Mouse (Mus musculus) liver, embryonic 14.5 days (tissue): ENCODE data around the gene Selenom. TPM values are rescaled to one million over a fixed set of nuclear protein-coding genes. Genes with fewer than 3 reads are reported as not detected.

ENCODE experiments used
- ATAC-seq: fragments of 200-750 bp; cut with Nextera tagmentation; 2 replicates; pipeline ENCODE4 v1.8.0; 2017; ENCODE audit warnings: moderate number of reproducible peaks, mild to moderate bottlenecking, moderate library complexity; ENCODE audit not compliant: insufficient read depth
- DNase-seq, 3 experiments: peaks; one replicate each; pipeline ENCODE4 v3.0.0-alpha.2; 2012 to 2013; ENCODE audit warnings: low read depth in 3 of 3, low spot score in 3 of 3
- H3K27ac ChIP-seq: fragments of 300-500 bp; sonication (generic); 2 replicates; pipeline ENCODE4 v1.5.1; 2014; ENCODE audit warnings: moderate library complexity, mild to moderate bottlenecking, control low read depth, inconsistent platforms
- H3K27me3 ChIP-seq: fragments of 300-500 bp; sonication (generic); 2 replicates; pipeline ENCODE4 v1.6.1; 2014; ENCODE audit warnings: mild to moderate bottlenecking, low read length, moderate library complexity; ENCODE audit not compliant: control insufficient read depth, insufficient read depth
- H3K36me3 ChIP-seq: fragments of 300-500 bp; sonication (generic); replicated peaks from 2 replicates; pipeline ENCODE4 v1.6.1; 2014; ENCODE audit warnings: low read depth; ENCODE audit not compliant: control insufficient read depth, insufficient read depth
- H3K4me1 ChIP-seq, 2 experiments: fragments of 200-500 bp in 1 of 2; fragments of 300-500 bp in 1 of 2; sonication (generic) in 1 of 2; replicated peaks; 2 replicates each; pipeline ENCODE4 v1.6.1; 2012 to 2014; ENCODE audit warnings: antibody characterized with exemption in 1 of 2, inconsistent platforms in 1 of 2, low read length in 1 of 2; ENCODE audit not compliant: control insufficient read depth in 2 of 2, insufficient read depth in 2 of 2
- H3K4me2 ChIP-seq: fragments of 300-500 bp; sonication (generic); 2 replicates; pipeline ENCODE4 v1.6.1; 2014; ENCODE audit warnings: low read depth, mild to moderate bottlenecking, control low read depth, moderate library complexity
- H3K4me3 ChIP-seq, 2 experiments: fragments of 200-500 bp in 1 of 2; fragments of 300-500 bp in 1 of 2; sonication (generic) in 1 of 2; 2 replicates each; pipeline ENCODE4 v1.5.1; 2012 to 2014; ENCODE audit warnings: low read depth in 2 of 2, low read length in 2 of 2, mild to moderate bottlenecking in 2 of 2, control low read depth in 1 of 2, inconsistent platforms in 1 of 2, moderate library complexity in 1 of 2; ENCODE audit not compliant: insufficient read depth in 1 of 2
- H3K9ac ChIP-seq: fragments of 300-500 bp; sonication (generic); replicated peaks from 2 replicates; pipeline ENCODE4 v1.6.1; 2014; ENCODE audit warnings: mild to moderate bottlenecking, control low read depth, moderate library complexity
- H3K9me3 ChIP-seq: fragments of 300-500 bp; sonication (generic); 2 replicates; pipeline ENCODE4 v1.6.1; 2016; ENCODE audit warnings: low read length, mixed read lengths; ENCODE audit not compliant: control insufficient read depth
- CTCF ChIP-seq: IDR thresholded peaks from 2 replicates; pipeline ENCODE4 v1.5.1; 2016; ENCODE audit warnings: antibody characterized with exemption, low read depth, control low read depth
- EP300 ChIP-seq: IDR thresholded peaks from 2 replicates; pipeline ENCODE4 v1.6.1; 2016; ENCODE audit warnings: antibody characterized with exemption, low read depth
- WGBS: fragments of 180-500 bp; shearing (Covaris S2); extraction: QIAGEN DNeasy Blood & Tissue Kit; methylation state at CpG from one replicate; pipeline ENCODE4 v1.1.7; 2014; ENCODE audit not compliant: insufficient replicate concordance; 5-methylcytosine and 5-hydroxymethylcytosine counted together
- polyA plus RNA-seq, 2 experiments: library from polyadenylated mRNA; depleted of rRNA in 1 of 2; stranded (reverse) in 1 of 2; unstranded in 1 of 2; fragments of >200 nt; fragmentation: Nextera tagmentation in 1 of 2; extraction: Ambion mirVana in 1 of 2; gene quantifications; 2 replicates each; pipeline versions ENCODE4 v1.2.1 to v1.2.3; 2012 to 2014

Selenom gene
- polyA plus RNA-seq, 2 experiments, result 8.5 to 10.3 TPM

GRCm38 (mm10) chr11:3526207-3526606 lies 11.7 kb downstream of the Selenom start:
- H3K9ac ChIP-seq, result no peak overlapping the region
- no peaks in the 10 kb centered on the region for H3K4me1 ChIP-seq
- ATAC-seq (no peak), DNase-seq (no peak)
- 80% methylated on average over 9 of the region's 9 CpGs for WGBS
- H3K4me3 ChIP-seq, result no peak overlapping the region
- H3K36me3 ChIP-seq, result no peaks in the 10 kb centered on the region
- TF ChIP-seq CTCF (no peak), EP300 (no peak)
- H3K27me3 ChIP-seq, result no peaks in the 10 kb centered on the region
- H3K4me2 ChIP-seq, result no peak overlapping the region
- no peaks in the 10 kb centered on the region for H3K9me3 ChIP-seq
- no peak overlapping the region for H3K27ac ChIP-seq

DNA sequence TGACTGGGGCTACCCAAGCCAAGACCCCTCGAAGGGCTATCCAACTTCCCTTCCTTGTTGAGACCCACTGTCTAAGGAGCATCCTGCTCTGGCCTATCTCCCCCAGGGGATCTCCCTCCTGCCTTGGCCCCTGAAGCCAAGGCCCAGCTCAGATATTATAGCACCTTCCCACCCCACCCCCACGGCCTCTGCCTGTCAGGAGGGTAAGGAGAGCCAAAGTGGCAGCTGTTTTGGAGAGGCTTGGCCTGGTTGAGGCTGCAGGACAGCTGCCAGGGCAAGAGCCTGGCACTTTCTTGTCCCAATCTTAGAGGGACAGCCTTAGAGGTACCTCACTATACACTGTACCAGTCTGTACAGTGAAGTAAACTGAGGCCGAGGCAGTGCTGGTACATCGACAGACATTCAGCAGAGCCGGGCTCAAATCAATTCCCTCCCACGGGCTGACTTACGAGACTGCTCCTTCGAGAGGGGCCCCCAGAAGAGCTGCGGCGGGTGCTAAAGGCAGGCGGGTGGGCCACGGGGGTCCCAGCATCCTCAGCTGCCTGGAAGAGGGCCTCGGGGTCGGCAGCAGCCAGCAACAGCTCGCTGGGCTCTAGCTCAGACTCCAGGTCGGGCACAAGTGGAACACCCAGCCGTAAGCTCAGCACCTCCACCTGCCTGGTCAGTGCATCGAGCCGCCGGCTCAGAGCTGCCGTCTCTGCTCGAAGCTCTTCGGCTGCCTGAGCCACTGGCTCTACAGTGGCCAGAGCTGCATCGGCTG lies 12.7 kb downstream of the Selenom start:
- no peak for ATAC-seq
- H3K9me3 ChIP-seq, result no peaks in the 10 kb centered on the region
- H3K27me3 ChIP-seq, result no peaks in the 10 kb centered on the region
- H3K36me3 ChIP-seq, result no peaks in the 10 kb centered on the region
- H3K4me1 ChIP-seq, result no peaks in the 10 kb centered on the region
- no peak overlapping the region for H3K9ac ChIP-seq
- DNase-seq, result no peak
- no peak overlapping the region for H3K4me2 ChIP-seq
- TF ChIP-seq EP300, result no peak
- TF ChIP-seq CTCF, result no peak
- 74% methylated on average over 24 of the region's 24 CpGs for WGBS
- H3K27ac ChIP-seq, result no peak overlapping the region
- no peak overlapping the region for H3K4me3 ChIP-seq

DNA sequence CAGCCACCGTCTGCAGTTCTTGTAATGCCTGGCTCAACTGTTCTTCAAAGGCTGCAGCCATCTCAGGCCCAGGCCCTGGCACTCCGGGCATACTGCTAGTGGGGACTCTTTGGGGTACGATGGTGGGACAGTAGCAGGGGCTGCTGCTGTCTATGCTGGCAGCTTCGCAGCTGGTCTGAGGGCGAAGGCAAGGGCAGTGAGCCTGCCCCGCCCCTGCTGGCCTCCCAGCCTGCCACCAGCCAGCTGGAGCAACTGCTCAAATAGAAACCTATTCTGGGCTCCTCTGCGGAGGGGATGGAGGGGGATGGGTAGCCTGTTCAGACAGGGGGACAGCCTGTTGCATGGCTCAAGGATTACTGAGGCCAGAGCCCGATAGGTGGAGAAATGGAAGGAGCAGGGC lies 13.3 kb downstream of the Selenom start:
- no peaks in the 10 kb centered on the region for H3K9me3 ChIP-seq
- no peak for TF ChIP-seq CTCF
- no peak for TF ChIP-seq EP300
- H3K4me3 ChIP-seq, result no peak overlapping the region
- no peaks in the 10 kb centered on the region for H3K27me3 ChIP-seq
- H3K4me1 ChIP-seq, result no peaks in the 10 kb centered on the region
- 67% methylated on average over 8 of the region's 8 CpGs for WGBS
- H3K27ac ChIP-seq, result no peak overlapping the region
- H3K4me2 ChIP-seq, result no peak overlapping the region
- DNase-seq (no peak), ATAC-seq (no peak)
- no peak overlapping the region for H3K9ac ChIP-seq
- H3K36me3 ChIP-seq, result no peaks in the 10 kb centered on the region

GRCm38 (mm10) chr11:3528208-3528607 lies 13.7 kb downstream of the Selenom start:
- Histone ChIP-seq H3K4me3 (no peak overlapping the region), H3K4me2 (no peak overlapping the region), H3K27me3 (no peaks in the 10 kb centered on the region), H3K9me3 (no peaks in the 10 kb centered on the region), H3K36me3 (no peaks in the 10 kb centered on the region), H3K4me1 (no peaks in the 10 kb centered on the region), H3K9ac (no peak overlapping the region), H3K27ac (no peak overlapping the region)
- TF ChIP-seq CTCF (no peak), EP300 (no peak)
- ATAC-seq (no peak), DNase-seq (no peak)
- WGBS, result 62% methylated on average over 6 of the region's 6 CpGs

GRCm38 (mm10) chr11:3529476-3530252 lies 15.2 kb downstream of the Selenom start:
- no peak overlapping the region for H3K27ac ChIP-seq
- WGBS, result 58% methylated on average over 20 of the region's 20 CpGs
- no peaks in the 10 kb centered on the region for H3K9me3 ChIP-seq
- no peak overlapping the region for H3K9ac ChIP-seq
- no peaks in the 10 kb centered on the region for H3K27me3 ChIP-seq
- H3K4me1 ChIP-seq, result no peaks in the 10 kb centered on the region
- TF ChIP-seq EP300 (no peak), CTCF (no peak)
- DNase-seq (no peak), ATAC-seq (peak; percentile 6; the same call in 1 of the 2 replicates)
- H3K4me2 ChIP-seq, result no peak overlapping the region
- no peak overlapping the region for H3K4me3 ChIP-seq
- no peaks in the 10 kb centered on the region for H3K36me3 ChIP-seq
